In genomic region chr3:96057747-96058204, GRCm38 (mm10) we compare ENCODE assay signal across 8 mouse cellular contexts. TPM values are rescaled to one million over a fixed set of nuclear protein-coding genes. Genes with fewer than 3 reads are reported as not detected.
DNase-seq lines count a peak whose midpoint lies in the region; ATAC-seq lines count a peak whose summit lies in the region.

No protein-coding gene starts in this region.

- H3K27me3 ChIP-seq in hindbrain, embryonic 13.5 days: no peaks in the 10 kb centered on the region

- H3K9me3 ChIP-seq in hindbrain, embryonic 13.5 days: no peaks in the 10 kb centered on the region

- under 1% methylated on average over 26 of the region's 26 CpGs for WGBS in hindbrain, embryonic 13.5 days

- peak overlapping the region; percentile 79 for H3K9ac ChIP-seq in hindbrain, embryonic 13.5 days

- peak overlapping the region; percentile 86 for H3K4me2 ChIP-seq in hindbrain, embryonic 13.5 days

- H3K4me1 ChIP-seq in hindbrain, embryonic 13.5 days (replicated peaks): peaks cover 21% of the 10 kb centered on the region

- peaks cover 15% of the 10 kb centered on the region for H3K36me3 ChIP-seq in hindbrain, embryonic 13.5 days

- peak; percentile 96 for ATAC-seq in hindbrain, embryonic 13.5 days (ENCODE audit: low FRiP score)

- H3K4me3 ChIP-seq in hindbrain, embryonic 13.5 days: peak overlapping the region; percentile 66

- peak overlapping the region; percentile 93 for H3K27ac ChIP-seq in hindbrain, embryonic 13.5 days

- peak; percentile 92 for DNase-seq in NIH3T3 (ENCODE audit: low read depth)
- peak; percentile 92 to 93 for DNase-seq in cerebellum, postnatal 10 days
- peak; percentile 82 to 86 for DNase-seq in frontal cortex, postnatal 10 days (ENCODE audit: low spot score in 2 of 2)
- DNase-seq in layer of hippocampus, postnatal 25 days (ENCODE audit: extremely low spot score in 1 of 2, low spot score in 1 of 2): peak; percentile 82 to 87
- peak; percentile 89 for DNase-seq in lung, postnatal 25 days (ENCODE audit: low spot score)
- peak; percentile 94 for DNase-seq in retina, embryonic 14.5 days (ENCODE audit: low spot score)
- peak; percentile 83 for DNase-seq in thymus, postnatal 4 days

RNA-seq across cellular contexts. Expression of gene Vps45, which starts 0.5 kb away (rescaled TPM):
- polyA plus RNA-seq in hindbrain, embryonic 13.5 days (2015; fragmentation: Nextera tagmentation; extraction: Ambion mirVana): 62.9 and 64.0 TPM in 2 replicates
- 10 to 100 TPM; 42.2 to 45.0 TPM for total RNA-seq in layer of hippocampus, postnatal 25 days (2021)

RNA-seq across cellular contexts. Expression of gene Otud7b, which starts 46.6 kb away (rescaled TPM):
- 11.0 and 13.6 TPM in 2 replicates for polyA plus RNA-seq in hindbrain, embryonic 13.5 days (2015; fragmentation: Nextera tagmentation; extraction: Ambion mirVana)
- total RNA-seq in layer of hippocampus, postnatal 25 days (2021): 10 to 100 TPM; 31.9 to 33.6 TPM

Comparison
In these comparisons a context has a peak if more than half of its experiments do, and no peak if none do; other contexts are left out.
1. Peak in every context shown above with its lines: DNase-seq, ATAC-seq, H3K4me3 ChIP-seq and H3K27ac ChIP-seq.